Mouse (Mus musculus) C2C12 (cell line): ENCODE measurements around the gene Mthfr. TPM values are rescaled to one million over a fixed set of nuclear protein-coding genes. Genes with fewer than 3 reads are reported as not detected.

Source experiments
- H3K27me3 ChIP-seq: one replicate; pipeline ENCODE4 v1.6.1; 2011; ENCODE audit not compliant: control insufficient read depth, insufficient read depth, insufficient read length
- H3K36me3 ChIP-seq: one replicate; pipeline ENCODE4 v1.6.1; 2011; ENCODE audit not compliant: control insufficient read depth, insufficient read depth
- H3K4me3 ChIP-seq: one replicate; pipeline ENCODE4 v1.5.1; 2011; ENCODE audit warnings: mild to moderate bottlenecking, control low read depth; ENCODE audit not compliant: poor library complexity, insufficient read depth, severe bottlenecking
- H3K79me2 ChIP-seq: one replicate; pipeline ENCODE4 v1.6.1; 2011; ENCODE audit not compliant: control insufficient read depth, insufficient read depth
- H3K79me3 ChIP-seq: one replicate; pipeline ENCODE4 v1.6.1; 2011; ENCODE audit warnings: low read depth, control low read depth
- H3ac ChIP-seq: one replicate; pipeline ENCODE3; 2011; ENCODE audit warnings: low read depth; ENCODE audit not compliant: control insufficient read depth, insufficient read length
- CEBPB ChIP-seq: IDR thresholded peaks from one replicate; pipeline ENCODE4 v1.6.1; 2011; ENCODE audit warnings: low read depth, mild to moderate bottlenecking, control low read depth, moderate library complexity
- CTCF ChIP-seq: IDR thresholded peaks from one replicate; pipeline ENCODE4 v1.5.1; 2011; ENCODE audit not compliant: control insufficient read depth, insufficient read depth, insufficient read length
- FOSL1 ChIP-seq: IDR thresholded peaks from one replicate; pipeline ENCODE4 v1.8.0; 2011; ENCODE audit warnings: mild to moderate bottlenecking, low read length; ENCODE audit not compliant: poor library complexity, insufficient read depth, severe bottlenecking
- MAX ChIP-seq: IDR thresholded peaks from one replicate; pipeline ENCODE4 v1.6.1; 2011; ENCODE audit warnings: mild to moderate bottlenecking, control low read depth
- MYOD1 ChIP-seq: IDR thresholded peaks from one replicate; pipeline ENCODE4 v1.6.1; 2011; ENCODE audit warnings: low read depth; ENCODE audit not compliant: control insufficient read depth, insufficient read length
- MYOG ChIP-seq: IDR thresholded peaks from one replicate; pipeline ENCODE4 v1.6.1; 2011; ENCODE audit not compliant: control insufficient read depth, insufficient read length; ENCODE audit errors: extremely low read depth
- USF1 ChIP-seq: IDR thresholded peaks from one replicate; pipeline ENCODE4 v1.6.1; 2011; ENCODE audit warnings: low read depth, mild to moderate bottlenecking, control low read depth, moderate library complexity
- long read RNA-seq, 2 experiments: library from polyadenylated mRNA; unstranded; transcript quantifications; one replicate each; pipeline ENCODE4 v2.0.0; 2019 to 2020
- polyA plus RNA-seq: library from polyadenylated mRNA; unstranded; fragments of >200 nt; fragmentation: generic; extraction: Trizol; gene quantifications from one replicate; pipeline ENCODE4 v1.2.1, GENCODE M21; 2012; ENCODE audit warnings: missing spikeins

Mthfr gene
- 16.1 TPM for polyA plus RNA-seq
- long read RNA-seq, experiment 1, partial matches to known transcripts, result 0 of 6 reads
- long read RNA-seq, experiment 1, other reads (novel, unspliced or antisense), result 6 of 6 reads
- long read RNA-seq, experiment 2, full-length matches to known transcripts, result 4 of 43 reads
- long read RNA-seq, experiment 2, partial matches to known transcripts, result 10 of 43 reads
- long read RNA-seq, experiment 2, other reads (novel, unspliced or antisense), result 29 of 43 reads

DNA sequence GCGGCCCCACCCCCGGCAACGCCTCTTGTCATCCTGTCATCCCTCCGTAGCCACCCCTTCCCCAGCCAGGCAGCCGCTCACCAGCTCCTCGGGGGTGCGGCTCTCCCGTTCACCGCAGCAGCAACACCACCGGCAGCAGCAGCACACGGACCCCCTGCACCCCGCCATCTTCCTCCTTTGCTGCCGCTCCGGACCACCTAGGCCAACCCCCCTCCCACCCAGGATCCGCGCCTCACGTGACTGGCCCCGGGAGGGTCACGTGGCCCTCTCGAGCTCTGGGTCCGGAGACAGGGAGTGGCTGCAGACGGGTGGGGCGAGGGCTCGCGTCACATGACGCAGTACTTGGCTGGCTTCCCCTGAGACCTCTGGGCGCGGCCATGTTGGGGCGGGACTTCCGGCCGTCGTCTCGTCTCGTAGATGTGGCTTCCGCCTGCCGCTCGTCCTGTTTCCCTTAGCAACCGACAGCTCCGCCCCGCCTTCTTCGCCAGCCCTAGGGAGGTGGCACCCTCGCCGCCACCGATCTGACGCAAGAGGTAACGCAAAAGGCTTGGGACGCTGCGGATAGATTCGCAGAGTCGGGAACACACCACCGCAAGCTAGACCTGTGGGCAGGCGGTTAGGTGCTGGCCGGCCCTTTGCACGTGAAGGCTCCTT lies at the start of gene Mthfr, which contains the start of gene Clcn6:
Mthfr (plus strand) TSS at position 478 of the 654 bp plus-strand sequence.
Clcn6 (minus strand) TSS at position 222 of the 654 bp plus-strand sequence.
- H3K36me3 ChIP-seq, result peaks cover 16% of the 10 kb centered on the region
- H3K27me3 ChIP-seq, result no peaks in the 10 kb centered on the region
- H3K4me3 ChIP-seq, result peak within 1 kb of the TSS; percentile 75
- peaks cover 10% of the 10 kb centered on the region for H3K79me3 ChIP-seq
- H3ac ChIP-seq, result peak within 1 kb of the TSS; percentile 95
- peaks cover 41% of the 10 kb centered on the region for H3K79me2 ChIP-seq
- TF ChIP-seq CEBPB (peak; percentile 78), USF1 (peak; percentile 100), CTCF (no peak), FOSL1 (no peak), MAX (peak; percentile 7), MYOD1 (no peak), MYOG (no peak)

GRCm38 (mm10) chr4:147993571-147994095 lies 45.2 kb upstream of the Mthfr start:
- H3K27me3 ChIP-seq, result no peaks in the 10 kb centered on the region
- no peak overlapping the region for H3K4me3 ChIP-seq
- TF ChIP-seq MYOD1 (no peak), CEBPB (peak; percentile 82), USF1 (no peak), MAX (peak; percentile 11)
- H3ac ChIP-seq, result peak overlapping the region; percentile 8
- no peaks in the 10 kb centered on the region for H3K36me3 ChIP-seq
- no peaks in the 10 kb centered on the region for H3K79me2 ChIP-seq
- H3K79me3 ChIP-seq, result no peaks in the 10 kb centered on the region

- no peaks in the 10 kb centered on the region for H3K79me3 ChIP-seq
- no peaks in the 10 kb centered on the region for H3K36me3 ChIP-seq
- no peak for TF ChIP-seq FOSL1
- no peak for TF ChIP-seq CTCF
- TF ChIP-seq CEBPB, result no peak
- no peak for TF ChIP-seq USF1
- no peak for TF ChIP-seq MYOG
- TF ChIP-seq MAX, result no peak
- TF ChIP-seq MYOD1, result no peak
- no peaks in the 10 kb centered on the region for H3K27me3 ChIP-seq
- no peaks in the 10 kb centered on the region for H3K79me2 ChIP-seq
- H3ac ChIP-seq, result no peak overlapping the region
- no peak overlapping the region for H3K4me3 ChIP-seq
These were observed 43.6 kb upstream of the Mthfr start for GRCm38 (mm10) chr4:147995311-147995710.

DNA sequence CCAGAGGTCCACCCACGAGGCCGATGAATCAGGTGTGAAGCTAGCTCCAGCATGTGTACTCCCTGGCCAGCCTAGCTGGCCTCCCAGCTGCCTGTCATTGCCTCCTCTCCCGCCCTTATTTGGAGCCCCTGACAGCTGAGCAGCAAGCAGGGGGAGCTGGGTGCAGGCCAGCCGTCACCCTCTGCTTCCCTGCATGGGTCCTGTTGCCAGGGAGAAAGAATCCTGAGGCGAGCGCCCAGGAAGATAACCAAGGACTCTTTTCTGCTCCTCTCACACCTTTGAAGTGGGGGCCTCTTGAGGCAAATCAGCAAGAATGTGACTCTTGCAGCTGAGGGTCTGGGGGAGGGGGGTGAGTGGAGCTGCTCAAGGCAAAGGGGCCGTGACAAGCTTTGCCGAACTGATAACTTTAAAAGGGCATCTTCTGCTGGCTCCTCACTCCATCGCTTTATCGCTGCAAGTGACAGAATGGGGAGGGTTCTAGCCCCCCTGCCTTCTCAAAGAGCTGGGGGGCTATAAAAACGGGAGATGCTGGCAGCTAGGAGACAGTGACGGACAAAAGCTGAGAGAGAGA lies 38.6 kb upstream of the Mthfr start, which contains the start of gene Nppa:
Nppa (plus strand) TSS at position 521 of the 571 bp plus-strand sequence.
- Histone ChIP-seq H3K36me3 (peaks cover under 1% of the 10 kb centered on the region), H3ac (no peak within 1 kb of the TSS), H3K79me3 (no peaks in the 10 kb centered on the region), H3K79me2 (no peaks in the 10 kb centered on the region), H3K27me3 (no peaks in the 10 kb centered on the region), H3K4me3 (no peak within 1 kb of the TSS)
- TF ChIP-seq CTCF (no peak), FOSL1 (no peak), MAX (no peak), MYOG (no peak), MYOD1 (no peak), CEBPB (no peak), USF1 (no peak)

DNA sequence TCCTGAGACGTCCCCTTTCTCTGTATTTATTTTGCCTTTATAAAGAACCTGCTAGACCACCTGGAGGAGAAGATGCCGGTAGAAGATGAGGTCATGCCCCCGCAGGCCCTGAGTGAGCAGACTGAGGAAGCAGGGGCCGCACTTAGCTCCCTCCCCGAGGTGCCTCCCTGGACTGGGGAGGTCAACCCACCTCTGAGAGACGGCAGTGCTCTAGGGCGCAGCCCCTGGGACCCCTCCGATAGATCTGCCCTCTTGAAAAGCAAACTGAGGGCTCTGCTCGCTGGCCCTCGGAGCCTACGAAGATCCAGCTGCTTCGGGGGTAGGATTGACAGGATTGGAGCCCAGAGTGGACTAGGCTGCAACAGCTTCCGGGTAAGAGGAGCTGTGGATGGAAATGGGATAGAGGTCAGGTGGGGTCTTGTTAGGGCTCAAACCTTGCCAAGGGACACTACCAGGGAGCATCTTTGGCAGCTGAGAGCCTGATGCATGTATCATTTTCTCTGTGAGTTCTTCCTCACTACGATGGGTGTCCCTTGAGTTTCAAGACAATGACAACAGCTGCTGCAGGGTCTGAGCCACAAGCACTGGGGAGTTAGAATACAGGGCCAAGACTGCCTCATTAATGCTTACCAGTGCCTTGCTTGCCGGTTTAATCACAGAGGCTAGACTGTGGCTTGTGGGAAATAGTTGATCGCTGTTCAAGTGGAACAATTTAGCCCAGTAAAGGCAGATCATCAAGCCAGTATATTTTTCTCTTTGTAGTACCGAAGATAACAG lies 37.7 kb upstream of the Mthfr start:
- H3K79me2 ChIP-seq, result no peaks in the 10 kb centered on the region
- no peak overlapping the region for H3K4me3 ChIP-seq
- H3K27me3 ChIP-seq, result no peaks in the 10 kb centered on the region
- no peaks in the 10 kb centered on the region for H3K79me3 ChIP-seq
- no peak for TF ChIP-seq FOSL1
- TF ChIP-seq MYOG, result no peak
- no peak for TF ChIP-seq MYOD1
- no peak for TF ChIP-seq USF1
- no peak for TF ChIP-seq MAX
- no peak for TF ChIP-seq CTCF
- no peak for TF ChIP-seq CEBPB
- no peak overlapping the region for H3ac ChIP-seq
- peaks cover 9% of the 10 kb centered on the region for H3K36me3 ChIP-seq
